Mouse (Mus musculus): ENCODE measurements around the gene Unc5c.

GRCm38 (mm10) chr3:141804133-141804532, 339.1 kb downstream of the Unc5c start:
- TF ChIP-seq CTCF (IDR thresholded peaks at IDR 0.05; ENCODE audit: control insufficient read depth, insufficient read depth, insufficient read length) = no peak
- no peak for TF ChIP-seq USF1 (IDR thresholded peaks at IDR 0.05; ENCODE audit: low read depth)
- no peak for TF ChIP-seq MAX (IDR thresholded peaks at IDR 0.05)
- no peak for TF ChIP-seq CEBPB (IDR thresholded peaks at IDR 0.05; ENCODE audit: low read depth)

Measured in C2C12 (cell line).